Mouse (Mus musculus) cerebellum, adult 2 months (tissue): ENCODE data around the gene Mrnip.

Experiments used
- CTCF ChIP-seq: fragments of 200-500 bp; IDR thresholded peaks from 2 replicates; pipeline ENCODE4 v1.5.1; 2011; ENCODE audit warnings: low read depth, mild to moderate bottlenecking, control low read depth, low read length, moderate library complexity, borderline replicate concordance; ENCODE audit not compliant: insufficient read depth
- POLR2A ChIP-seq: fragments of 200-500 bp; IDR thresholded peaks from 2 replicates; pipeline ENCODE4 v1.6.1; 2011; ENCODE audit warnings: low read length, control low read depth, borderline replicate concordance; ENCODE audit not compliant: insufficient read depth

DNA sequence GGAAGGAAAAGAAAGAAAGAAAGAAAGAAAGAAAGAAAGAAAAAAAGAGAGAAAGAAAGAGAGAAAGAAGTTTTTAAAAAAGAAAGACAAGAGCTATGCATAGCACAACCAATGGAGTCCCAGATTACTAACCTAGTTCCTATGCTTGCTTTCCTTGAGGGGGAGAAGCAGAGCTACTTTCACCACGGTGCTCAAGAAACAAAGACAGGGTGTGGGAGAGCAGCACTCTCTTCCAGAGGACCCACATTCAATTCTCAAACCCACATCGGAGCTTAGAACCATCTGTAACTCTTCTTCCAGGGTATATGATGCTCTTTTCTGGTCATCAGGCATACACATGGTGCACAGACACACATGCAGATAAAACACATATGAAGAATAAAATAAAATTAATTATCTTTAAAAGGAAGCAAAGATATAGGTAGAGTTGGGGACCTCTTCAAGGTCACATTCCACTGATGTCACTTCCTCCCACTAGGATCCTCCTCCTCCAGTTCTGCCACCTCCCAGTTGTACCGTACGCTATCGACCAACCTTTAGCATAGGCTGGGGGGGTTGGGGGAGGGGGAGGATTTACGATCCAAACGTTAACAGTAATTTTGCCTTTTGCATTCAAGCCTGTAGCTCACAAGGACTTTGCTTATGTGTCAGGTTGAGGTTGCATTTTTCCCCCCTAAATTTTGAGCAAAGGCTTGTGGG is 74.4 kb downstream of the Mrnip start:
- TF ChIP-seq CTCF (no peak), POLR2A (no peak)
